Mouse (Mus musculus) lung, postnatal 25 days (tissue): ENCODE data around the gene Mmgt1.

Experiments used
- DNase-seq: peaks from one replicate; pipeline ENCODE4 v3.0.0; 2022; ENCODE audit warnings: low spot score

The Mmgt1 gene

GRCm38 (mm10) chrX:56597887-56598640 is at the start of gene Mmgt1:
Gene Mmgt1 (minus strand): TSS chrX:56598069.
- peak; percentile 95 for DNase-seq

- DNase-seq = no peak
Measured at GRCm38 (mm10) chrX:56640066-56640465, 42.2 kb upstream of the Mmgt1 start.

DNA sequence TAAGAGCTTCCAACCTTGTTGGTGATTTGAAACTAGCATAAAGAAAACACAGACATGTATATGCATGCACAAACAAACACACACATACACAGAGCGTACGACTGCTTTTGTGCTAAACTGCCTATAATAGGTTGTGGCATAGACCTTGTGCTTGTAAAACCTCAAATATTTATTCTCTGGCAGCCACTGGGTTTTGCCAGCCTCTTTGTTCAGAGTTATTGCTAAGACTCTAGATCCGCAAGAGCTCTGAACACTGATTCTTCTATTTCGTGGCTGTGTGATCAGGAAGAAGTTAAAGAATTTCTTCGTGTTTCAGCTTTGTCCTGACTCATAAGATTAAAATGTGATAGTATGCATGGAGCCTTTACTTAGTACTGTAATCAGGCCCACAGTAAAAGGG is 38.3 kb upstream of the Mmgt1 start:
- no peak for DNase-seq

DNA sequence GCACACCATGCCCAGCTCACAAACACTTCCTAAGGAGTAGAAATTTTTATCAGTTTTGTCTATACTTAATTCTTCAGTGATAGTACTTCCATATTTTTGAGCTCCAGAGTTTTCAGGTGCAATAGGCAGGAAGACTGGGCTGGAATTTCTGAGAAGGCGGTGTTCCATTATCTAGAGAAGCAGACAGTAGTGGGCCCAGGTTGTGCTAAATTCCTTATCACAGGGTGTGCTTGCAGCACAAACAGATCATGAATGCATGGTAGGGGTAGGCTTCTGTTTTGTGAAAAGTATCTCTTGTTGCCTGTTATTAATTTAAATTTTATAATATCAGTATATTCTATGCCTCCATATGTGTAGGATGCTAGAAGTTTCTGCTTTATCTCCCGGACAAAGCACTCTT is 17.4 kb upstream of the Mmgt1 start:
- no peak for DNase-seq

GRCm38 (mm10) chrX:56610318-56610694 is 12.4 kb upstream of the Mmgt1 start:
- DNase-seq = no peak

DNA sequence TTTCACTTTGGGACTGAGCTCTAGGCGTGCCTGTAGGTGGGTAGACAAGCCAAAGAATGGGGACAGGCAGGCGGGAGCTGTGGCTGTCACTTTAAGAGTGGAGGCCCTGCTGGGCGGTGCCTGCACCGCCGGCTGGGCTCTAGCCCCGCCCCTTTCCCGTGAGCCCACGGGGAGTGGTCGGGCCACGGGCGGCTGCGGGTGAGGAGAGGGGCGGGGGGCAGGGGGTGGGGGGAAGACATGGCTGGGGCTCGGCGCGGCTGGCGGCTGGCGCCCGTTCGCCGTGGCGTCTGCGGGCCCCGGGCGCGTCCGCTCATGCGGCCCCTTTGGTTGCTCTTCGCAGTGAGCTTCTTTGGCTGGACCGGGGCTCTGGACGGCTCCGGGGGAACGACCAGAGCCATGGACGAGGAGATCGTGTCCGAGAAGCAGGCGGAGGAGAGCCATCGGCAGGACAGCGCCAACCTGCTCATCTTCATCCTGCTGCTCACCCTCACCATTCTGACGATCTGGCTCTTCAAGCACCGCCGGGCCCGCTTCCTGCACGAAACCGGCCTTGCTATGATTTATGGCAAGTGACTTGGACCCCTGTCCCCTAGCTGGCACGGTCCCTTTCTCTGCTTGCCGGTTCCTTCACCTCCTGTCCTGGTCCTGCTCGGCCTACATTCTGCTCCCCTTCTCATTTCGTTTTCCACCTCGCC is 11.9 kb upstream of the Mmgt1 start, which contains the start of gene Slc9a6:
Slc9a6 (plus strand) TSS at position 135 of the 695 bp plus-strand sequence.
- peak; percentile 74 for DNase-seq

- DNase-seq = no peak
Measured at GRCm38 (mm10) chrX:56609285-56609622, 11.4 kb upstream of the Mmgt1 start.

DNA sequence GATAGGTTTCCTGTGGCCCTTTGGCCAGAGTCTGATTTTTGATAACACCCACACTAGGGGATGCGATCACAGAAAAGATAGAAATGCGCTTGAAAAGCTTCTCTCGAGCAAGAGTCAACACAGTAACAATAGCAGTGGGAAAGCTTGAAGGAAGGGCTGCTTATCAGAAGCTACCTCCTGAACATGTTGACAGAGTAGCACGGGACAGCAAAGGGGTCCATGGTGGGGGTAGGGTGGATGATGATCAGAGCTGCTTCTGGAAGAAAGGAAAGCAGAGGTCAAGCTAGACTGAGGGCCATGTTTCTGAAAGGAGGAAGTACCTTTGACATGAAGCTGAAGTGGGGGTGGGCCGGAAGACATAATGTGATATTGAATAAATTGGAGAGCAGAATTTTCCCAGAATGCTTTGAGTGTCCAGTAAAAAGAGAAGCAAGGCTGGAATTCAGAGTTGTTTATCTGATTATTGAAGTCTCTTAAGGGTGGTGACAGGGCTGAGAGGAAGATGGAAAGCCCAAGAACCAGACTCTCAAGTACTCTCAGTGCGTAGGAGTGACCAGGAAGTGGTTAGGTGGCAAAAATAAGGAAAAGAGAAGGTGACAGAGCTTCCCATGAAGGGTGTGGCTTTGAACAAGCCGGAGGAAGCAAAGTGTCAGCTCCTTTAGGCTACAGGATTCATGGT is 9.3 kb upstream of the Mmgt1 start:
- DNase-seq = peak; percentile 26

- no peak for DNase-seq
Measured at GRCm38 (mm10) chrX:56606536-56606935, 8.7 kb upstream of the Mmgt1 start.

DNA sequence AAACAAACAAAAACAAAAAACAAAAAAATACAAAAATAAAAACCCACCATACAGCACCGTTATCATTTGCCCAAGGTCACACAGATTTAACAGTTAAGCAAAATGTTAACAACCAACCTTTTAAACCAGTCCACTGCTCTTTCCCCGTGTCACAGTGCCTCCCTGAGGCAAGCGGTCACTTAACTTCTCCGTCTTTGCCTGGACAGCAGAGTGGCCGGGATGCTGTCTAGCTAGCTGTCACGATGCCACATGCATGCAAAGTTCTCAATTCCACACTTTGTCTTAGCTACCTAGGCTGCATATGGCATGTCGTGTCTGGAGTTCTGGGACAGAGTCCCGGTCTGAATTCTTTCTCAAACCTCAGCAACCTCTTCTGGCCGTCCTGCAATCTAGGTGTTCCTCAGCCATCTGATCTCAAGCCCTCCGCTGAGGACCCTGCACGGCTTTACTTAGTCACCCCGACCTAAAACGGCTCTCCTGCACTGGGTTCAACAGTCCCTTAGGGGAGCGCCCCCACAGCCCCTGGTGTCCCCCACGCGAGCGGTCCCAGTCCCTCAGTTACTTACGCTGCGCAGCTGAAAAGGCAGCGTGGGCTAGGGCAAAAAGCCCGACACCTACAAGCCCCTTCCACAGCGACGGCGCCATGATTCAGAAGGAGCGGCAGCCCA is 516 bp downstream of the Mmgt1 start:
- DNase-seq = peak; percentile 12

DNA sequence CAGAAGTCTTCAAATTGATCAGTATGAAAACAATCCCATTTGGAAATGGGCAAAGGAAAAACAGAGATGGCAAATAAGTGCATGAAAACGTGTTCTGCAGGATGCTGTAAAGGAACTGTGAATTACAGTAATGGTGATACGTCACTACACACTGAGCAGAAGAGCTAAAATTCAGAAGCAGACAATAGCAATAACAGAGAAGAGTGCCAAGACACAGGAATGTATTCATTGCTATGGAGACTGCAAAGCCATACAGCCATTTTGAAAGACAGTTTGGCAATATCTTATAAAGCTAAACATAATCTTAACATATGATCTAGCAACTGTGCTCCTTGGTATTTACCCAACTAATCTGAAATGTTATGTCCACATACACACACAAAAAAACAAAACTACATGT is 19.7 kb downstream of the Mmgt1 start:
- DNase-seq = no peak

DNA sequence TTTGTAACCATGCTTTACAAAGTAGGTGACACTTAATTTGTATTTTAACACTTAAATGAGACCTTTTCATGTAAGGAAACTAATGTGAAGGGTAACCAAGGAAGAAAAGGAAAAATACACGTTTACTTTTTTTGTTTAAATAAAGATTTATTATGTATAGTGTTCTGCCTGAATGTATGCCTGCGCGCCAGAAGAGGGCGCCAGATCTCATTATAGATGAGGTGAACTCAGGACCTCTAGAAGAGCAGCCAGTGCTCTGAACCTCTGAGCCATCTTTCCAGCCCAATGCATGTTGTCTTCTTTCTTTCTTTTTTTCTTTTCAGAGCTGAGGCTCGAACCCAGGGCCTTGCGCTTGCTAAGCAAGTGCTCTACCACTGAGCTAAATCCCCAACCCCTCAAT is 25.4 kb downstream of the Mmgt1 start:
- DNase-seq = peak; percentile 14

DNA sequence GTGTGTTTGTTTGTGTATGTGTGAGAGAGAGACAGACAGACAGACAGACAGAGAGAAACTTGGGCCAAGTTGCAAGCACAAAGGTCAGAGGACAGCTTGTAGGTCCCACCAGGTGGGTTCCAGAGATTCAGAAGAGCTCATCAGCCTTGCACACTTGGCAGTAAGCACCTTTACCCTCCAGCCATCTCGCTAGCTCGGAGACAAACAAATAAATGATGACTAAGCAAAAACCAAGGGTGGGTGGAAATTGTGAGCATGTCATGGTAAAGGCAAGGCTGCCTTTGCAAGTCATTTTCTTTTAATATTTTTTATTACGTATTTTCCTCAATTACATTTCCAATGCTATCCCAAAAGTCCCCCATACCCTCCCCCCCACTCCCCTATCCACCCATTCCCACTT is 44.3 kb downstream of the Mmgt1 start:
- DNase-seq = no peak

GRCm38 (mm10) chrX:56549506-56549905 is 48.4 kb downstream of the Mmgt1 start, which contains the start of gene Gm648:
Gene Gm648 (minus strand): TSS chrX:56549606.
- no peak for DNase-seq

DNA sequence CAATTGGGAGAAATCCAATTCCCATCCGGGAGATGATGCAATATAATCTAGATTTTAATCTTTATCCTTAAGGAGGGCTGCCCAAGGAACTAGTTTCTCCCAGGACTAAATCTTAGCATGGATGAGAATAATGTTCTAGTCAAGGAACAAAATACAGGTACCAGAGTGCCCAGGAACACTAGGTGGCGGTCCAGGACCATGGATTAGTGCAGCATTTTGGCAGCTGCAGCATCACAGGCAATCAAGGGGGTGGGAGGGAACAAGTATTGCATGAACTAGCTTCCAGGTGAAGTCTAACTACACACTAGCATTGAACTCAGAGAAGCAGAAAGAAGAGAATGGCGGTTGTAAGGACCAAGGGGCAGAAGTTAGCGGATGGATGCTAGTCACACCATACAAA is 60.7 kb downstream of the Mmgt1 start:
- no peak for DNase-seq
